Mouse (Mus musculus) telencephalon, adult 2 months (tissue): ENCODE data around the gene Agap1.

Source experiments
- DNase-seq: peaks from one replicate; pipeline ENCODE4 v3.0.0-alpha.2; 2011; ENCODE audit warnings: low read depth, low spot score

Gene Agap1

DNA sequence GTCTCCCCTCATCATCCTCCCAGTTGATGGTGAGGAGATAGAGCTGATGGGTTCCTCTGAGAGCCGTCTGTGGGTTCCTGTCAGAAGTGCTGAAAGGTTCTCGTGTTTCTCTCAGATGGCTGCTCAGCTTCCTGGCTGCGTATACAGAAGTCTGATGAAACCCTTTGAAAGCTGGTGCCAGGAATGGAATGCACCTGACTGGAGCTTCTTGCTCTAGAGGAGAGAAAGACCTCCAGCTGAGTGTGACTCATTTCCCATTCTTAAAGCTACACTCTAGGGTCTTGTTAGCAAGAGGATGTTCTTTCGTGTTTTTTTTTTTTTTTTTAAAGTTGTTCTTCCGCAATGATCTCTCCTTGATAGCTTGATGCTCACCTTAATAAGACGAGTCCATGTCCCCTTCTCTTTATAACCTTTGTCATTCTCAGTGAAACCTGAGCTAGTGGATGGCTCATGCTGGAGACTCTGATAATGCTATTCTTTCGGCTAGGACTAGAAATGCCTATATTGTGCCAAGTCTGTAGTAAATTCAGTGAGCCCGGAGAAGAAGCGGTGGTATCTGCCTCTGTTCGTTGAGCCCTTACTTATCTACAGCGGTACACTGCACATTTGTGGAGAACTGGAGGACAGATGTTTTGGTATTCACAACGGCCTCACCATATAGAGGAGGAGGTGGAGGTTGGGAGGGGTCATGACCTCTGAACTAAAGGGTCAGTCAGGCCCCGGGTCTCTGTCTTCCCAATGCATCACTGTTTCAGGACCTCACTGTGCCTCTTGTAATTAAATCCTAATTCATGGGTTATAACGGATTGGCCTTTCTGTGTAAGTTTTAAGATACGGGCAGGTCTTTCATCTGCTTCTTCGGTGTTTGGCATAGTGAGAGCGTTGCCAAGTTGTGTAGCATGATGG is 2.8 kb downstream of the Agap1 start:
- DNase-seq, result no peak

DNA sequence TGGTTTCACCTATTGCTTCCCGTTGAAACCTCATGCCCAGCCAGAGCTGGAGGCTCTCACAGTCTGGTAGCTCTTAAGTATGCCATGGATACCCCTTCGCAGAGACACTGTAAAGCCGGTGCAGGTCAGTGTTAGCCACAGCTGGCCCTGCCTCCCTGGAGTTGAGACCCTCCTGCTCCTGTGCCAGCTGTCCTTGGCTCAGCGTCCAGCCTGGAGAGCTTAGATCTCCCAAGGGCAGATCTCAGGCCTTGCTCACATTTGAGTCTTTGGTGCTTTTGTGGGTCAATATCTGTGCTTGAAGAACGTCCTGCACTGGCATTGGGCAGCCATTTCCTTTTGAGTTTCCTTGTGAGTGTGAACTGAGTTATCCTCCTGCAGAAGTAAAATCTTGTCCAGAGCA is 7.3 kb downstream of the Agap1 start:
- DNase-seq, result no peak

DNA sequence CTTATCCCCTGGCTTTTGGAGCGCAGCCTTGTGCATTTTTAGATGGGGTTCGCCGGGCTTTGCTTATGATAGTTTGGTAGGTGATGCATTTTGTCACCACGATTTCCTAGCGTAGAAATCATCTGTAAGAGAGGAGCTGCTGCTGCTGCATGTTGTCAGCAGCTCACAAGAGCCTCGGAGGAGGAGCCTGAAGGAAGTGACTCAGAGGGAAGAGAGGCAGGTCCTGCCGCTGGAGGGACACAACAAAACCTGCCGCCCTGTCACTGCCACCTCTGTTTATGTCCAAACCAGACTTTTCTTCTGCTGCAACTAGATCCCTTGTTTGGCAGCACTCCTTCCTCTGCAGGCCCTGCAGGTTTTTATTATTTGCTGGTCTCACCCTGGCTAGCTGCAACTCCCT is 8.5 kb downstream of the Agap1 start:
- no peak for DNase-seq

DNA sequence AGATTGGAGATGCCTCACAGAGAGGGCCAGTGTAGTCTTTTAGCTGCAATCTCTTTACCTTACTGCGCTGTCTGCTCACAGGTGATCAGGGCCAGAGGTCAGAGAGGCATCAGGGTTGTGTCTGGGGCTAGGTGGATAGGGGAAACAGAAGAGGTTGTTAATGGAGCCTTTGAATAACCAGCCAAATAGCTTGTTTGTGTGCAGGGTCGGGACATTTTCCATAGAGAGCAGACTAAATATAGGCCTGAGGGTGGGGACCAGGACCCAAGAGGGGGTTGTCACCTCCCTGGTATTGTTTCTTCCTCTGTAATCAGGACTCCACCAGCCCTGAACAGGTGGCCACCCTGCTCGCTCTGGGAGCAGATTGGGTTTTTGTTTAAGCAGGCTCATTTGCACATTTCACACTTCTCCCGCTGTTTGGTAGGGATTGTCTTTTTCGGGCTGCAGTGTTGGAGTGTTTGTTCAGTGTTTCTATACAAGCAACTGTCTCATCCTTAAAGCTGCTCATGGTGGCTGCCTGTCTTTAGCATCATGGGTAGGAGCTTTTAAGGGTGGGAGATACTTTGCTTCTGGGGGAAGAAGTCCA is 10.9 kb downstream of the Agap1 start:
- DNase-seq, result peak; percentile 63

DNA sequence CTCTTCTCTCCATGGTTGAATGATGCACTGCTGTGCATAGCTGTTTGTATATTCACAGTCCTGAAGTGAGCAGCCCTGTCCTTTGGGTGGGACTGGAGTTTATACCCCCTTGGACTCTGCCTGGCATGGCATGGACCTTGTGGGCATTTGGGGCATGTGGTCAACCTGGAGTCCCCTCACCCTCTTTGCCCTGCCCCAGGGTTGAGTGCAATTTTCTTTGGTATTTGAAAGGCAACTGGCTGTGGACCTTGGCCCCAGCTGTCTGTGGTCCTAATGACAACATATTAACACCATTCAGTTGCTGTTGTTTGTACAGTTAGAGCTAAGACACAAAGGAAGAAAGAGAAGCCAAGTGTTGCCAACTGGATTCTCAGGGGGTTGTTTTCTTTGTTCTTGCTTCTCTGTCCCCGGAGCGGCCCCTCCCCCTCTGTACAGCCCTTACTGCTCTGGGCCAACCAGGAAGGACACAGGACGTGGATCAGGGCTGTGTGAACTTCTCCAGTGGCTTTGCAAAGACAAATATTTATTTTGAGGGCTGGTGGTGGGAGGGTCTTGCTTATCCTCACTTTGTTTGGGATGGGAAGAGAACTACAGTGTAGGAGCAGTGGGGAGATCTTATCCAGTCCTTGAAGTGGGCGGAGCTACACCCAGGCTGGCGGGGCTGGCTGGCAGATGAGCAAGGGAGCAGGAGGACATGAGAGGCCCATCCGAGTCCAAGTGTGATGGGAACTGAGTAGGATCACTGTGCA is 12.9 kb downstream of the Agap1 start:
- no peak for DNase-seq

DNA sequence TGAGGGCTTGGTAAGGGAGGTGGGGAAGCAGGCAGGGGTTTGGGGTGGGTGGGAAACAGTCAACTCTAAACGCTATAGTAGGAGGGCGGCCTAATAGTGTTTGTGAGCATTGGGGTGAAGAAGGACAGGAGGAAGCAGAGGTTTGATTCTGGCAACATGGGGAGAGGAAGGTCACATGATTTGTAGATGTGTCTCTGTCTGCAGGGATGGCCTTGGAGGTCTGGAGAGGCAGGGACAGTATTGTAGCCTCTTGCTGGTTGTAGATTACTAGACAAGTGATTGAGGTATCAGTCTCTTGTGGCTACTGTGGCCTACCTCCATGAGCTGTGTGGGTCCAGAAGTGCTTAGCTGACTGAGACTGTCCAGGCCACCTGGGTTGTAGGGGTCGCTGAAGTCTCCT is 13.5 kb downstream of the Agap1 start:
- no peak for DNase-seq

DNA sequence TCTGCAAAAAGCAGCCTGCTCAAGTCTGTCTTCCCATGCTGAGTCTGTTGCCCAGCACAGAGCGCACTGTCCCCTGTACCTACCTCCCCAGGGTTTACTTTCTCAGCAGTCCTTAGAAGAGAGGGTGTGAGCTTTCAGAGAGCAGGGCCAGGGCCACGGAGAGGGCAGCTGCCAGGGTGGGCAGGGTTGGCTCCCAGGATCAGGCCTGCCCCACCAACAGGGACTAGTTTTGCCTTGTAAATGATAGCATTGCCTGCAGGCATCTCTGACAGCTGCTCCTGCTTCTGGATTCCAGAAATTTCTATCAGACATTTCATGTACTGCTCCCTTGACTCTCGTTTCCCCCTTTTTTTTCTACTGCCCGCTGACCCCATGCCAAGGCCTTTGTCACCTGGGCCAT is 16.8 kb downstream of the Agap1 start:
- DNase-seq, result no peak

DNA sequence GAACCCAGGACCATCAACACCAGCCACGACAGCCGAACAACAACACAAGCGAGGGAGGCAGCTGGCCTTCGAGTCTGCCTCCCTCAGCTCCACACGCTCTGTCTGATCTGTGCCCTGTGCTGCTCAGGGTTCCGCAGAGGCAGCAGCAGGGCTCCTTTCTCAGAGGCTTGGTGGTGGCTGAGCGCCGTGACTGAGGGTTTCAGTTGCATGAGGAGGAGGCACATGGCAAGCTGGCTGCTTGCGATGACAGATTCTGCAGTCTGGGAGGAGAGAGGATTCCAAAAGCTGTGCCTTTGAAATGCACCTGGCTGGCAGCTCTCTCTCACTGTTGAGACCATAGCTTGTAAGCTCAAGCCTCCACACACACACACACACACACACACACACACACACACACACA is 17.3 kb downstream of the Agap1 start:
- DNase-seq, result no peak

DNA sequence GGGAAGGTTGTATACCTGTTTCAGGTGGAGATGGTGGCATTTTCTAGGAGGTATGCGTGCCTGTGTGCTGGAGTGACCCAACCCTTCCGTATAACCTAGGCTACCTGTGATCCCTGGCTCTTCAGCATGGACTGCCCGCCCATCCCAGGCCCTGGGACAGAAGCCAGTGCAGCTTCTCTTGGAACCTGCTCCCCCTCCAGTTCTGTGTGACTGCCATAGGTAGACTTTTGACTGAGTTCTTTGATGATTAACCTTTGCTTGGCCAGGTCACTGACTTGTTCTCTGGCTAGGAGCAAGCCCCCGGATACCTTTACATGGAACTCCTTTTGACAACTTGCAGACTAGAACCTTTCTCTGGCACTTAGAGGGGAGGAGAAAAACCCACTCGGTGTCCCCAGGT is 19.3 kb downstream of the Agap1 start:
- no peak for DNase-seq

DNA sequence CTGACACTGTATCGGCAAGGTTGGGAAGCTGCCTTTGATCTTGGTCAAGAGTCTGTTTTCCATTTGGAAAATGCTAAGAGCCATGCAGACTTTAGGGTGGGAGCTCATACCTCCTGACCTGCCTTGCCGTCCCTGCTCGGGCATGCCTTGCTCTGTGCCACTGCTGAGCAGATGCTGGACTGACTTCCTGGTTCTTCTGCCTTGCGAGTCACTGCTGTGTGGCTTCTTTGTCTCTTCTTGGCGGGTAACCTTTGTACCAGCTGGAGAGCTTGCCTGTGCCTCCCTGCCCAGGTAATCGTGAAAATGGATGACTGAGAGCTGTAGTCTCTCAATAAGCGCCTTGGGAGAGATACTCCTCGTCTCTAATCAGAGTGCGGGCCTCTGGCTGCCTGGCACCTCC is 20.2 kb downstream of the Agap1 start:
- no peak for DNase-seq

DNA sequence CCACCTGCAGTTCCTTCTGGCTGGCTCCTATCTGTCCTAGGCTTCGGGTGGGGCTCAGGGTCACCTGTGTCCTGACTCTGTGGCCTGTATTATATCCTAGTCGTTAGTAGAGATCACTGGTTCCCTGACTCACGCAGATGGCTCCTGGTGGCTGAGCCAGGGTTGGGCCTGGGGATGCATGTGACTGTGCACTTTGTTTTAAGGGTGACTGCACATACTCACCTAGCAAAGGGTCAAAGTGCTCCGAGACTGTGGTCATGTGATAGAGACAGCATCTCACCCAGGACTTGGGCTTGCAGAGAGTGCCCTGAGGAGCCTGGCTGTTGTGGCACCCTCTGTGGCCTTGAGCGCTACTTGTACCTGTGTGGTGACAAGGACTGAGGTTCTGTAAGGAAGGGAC is 22.4 kb downstream of the Agap1 start:
- DNase-seq, result no peak

DNA sequence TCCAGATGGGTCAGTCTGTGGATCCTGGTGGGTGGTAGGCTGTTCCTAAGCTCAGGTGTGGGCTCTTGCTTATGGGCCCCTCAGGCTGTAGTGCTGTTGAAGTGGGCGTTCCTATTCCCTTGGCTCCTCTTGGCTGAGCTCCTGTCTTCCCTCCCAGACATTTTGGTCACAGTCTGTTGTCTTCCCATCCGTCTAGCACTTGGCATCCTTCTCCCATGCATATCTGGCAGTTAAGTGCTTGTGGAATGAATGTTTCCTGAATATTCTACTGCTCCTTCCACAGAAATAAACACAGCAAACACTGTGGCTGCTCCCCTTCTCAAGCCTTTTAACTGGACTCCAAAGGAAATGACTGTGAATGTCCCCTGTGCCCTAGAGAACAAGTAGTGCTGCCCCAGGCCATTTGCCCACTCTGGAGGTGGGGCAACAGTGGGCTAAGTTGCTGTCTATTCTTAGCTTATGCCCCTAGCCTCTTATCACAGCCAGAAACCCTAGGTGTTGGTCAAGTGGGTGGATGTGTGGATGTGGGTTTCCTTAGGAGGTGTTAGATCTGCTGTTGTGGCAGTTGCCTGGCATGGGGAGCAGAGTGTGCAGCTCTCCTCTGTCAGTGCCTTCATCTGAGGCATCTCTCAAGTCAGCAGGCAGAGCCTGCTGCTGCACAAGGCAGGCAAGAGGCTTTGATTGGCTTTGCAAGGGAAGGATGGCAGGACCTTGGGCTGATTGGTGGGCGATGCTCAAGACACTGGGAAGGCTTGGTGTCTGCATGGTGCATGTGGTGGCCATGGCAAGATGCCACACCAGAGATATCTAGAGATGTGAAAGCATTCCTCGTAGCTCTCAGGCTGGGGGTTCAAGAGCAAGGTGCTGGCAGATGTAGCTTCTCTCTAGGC is 24.2 kb downstream of the Agap1 start:
- peak; percentile 68 for DNase-seq

DNA sequence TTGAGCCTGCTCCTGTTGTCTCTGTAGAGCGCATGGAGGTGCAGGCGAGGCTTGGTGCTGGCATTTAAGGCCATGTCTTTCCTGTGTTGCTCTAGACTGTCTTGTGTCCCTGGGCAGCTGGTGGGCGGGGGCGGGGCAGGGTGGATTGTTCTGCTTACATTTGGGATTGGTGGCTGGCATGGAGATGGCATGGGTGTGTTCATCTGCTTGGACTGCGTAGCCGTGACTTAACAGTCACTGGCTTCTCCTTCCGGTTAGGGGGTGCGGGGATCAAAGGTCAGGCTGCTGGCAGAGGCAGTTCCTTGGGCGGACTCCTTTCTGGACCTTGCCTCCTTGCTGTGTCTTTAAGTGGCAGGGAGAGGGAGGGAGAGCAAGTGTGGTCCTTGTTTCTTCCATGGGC is 26.5 kb downstream of the Agap1 start:
- DNase-seq, result no peak

DNA sequence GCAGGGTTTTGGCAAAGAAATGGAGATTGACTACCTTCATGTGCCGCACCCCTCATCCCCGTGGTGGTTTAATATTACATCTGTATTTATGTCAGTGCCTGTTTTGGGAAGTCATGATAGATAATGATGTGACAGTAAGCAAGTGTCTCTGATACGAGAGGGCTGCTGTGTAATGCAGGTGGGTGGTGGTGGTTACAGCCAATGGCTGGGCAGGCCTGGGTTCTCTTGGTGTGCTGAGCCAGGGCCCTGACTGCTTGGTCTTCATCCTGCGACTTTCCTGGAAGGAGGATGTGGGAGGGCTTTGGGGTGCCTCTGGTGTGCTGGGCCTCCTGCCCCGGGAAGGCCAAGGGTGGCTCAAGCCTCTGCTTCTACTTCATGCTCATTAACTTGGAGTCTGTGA is 28.2 kb downstream of the Agap1 start:
- no peak for DNase-seq

DNA sequence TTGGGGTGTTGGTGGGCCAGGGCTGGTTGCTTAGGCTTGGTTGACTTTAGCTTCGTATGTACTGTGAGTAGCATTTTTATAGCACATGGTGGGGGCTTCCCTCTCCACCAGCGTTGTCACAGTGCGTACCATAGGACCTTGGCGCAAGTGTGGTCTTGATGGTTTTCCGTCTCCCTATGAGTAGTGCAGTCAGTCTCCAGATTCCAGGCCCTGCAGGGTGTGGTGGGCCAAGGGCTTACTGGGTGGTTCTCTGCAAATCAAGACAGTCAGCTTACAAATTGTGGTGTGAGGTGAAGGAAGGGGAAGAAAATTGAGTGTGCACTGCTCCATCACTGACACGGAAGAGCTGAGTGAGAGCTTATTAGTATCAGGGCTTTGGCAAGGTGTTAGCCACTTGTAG is 32.3 kb downstream of the Agap1 start:
- no peak for DNase-seq

DNA sequence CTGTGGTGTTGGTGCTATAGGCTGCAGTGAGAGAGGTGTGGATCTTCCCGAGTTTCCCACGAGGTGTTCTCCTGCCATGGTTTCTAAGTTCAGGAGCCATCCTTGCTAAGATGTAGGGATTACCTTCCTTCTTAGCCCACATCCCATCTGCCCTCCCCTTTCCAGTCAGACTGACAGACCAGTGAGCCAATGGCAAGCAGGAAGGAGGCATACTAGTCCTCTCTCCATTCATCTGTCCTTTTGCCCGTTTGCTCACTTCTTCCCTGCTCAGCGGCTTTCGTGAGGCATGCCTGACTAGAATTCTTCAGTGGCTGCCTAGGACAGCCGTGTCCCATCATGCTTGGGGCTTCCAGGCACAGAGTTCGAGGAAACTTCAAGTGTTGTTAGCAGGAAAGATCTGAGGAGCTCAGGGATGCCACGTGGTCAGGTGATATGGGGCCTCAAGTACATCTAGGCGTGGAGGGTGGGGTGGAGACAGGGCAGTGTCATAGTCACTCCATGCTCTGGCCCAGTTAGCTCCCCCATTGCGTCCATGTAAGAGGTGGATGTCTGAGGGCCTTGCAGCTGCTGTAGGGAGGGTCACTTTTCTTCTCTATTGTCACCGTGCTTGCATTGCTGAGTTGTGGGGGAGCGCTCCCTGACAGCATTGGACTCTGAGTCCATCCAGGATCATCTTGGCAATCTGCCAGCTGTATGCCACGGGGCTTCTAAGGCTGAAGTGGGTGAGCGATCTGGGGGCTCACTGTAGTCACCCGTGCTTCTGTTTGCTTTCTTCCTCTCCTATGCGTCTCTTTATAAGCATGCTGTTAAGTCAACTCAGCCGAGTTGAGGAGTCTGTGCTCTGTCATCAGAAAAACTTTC is 34.7 kb downstream of the Agap1 start:
- DNase-seq, result no peak

DNA sequence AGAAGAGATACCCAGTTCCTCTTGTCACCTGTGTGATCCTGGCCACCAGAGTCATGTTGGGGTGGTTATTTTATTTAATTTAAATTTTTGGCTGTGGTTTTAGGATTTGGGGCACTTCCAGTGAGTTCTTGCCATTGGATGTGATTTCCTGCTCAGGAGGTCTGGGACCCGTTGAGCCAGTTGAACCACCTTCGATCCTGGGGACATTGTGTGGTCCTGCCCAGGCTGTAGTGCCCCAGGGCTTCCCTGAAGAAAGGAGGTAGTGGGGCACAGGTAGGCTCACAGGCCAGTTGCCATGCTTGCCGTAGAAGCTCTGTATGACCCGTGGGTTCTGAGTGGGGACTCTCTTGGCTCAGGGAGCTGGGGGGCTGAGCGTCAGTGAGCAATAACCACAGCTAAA is 38.6 kb downstream of the Agap1 start:
- DNase-seq, result no peak

DNA sequence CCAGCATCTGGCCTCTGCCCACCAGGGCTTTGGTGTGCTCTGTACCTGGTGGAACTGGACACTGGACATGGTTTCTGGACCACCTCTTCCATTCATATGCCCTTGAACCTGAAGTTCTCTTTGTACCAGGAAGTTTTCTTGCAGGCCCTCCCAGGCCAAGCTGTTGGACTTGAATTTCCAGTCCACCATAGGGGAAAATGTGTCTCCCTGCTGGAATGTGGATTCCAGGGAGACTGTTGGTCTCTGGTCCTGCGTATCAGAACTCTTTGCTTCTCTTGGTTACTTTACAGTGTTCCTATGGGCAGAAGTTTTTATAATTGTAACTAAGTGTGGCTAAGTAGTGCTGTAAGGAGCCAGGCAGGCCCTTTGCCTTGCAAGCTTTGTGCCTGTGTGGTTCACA is 40.2 kb downstream of the Agap1 start:
- DNase-seq, result no peak

DNA sequence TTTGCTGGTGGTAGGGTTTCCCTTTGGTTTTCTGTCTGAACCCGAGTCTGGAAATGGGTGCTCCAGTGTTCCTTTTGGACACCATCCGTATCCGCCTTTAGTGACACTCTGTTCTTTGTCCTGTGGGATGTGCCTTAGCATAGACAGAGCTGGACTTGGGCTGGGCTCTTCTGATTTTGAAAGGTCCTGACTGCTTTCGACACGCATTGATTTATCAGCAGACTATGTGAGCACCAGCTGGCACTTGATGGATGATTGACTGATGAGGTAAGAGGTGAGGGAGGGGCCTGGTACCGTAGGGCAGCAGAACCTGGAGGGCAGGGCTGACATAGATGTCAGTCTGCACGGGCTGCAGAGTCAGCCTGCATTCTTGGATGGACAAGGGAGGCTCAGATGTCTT is 41.6 kb downstream of the Agap1 start:
- no peak for DNase-seq

DNA sequence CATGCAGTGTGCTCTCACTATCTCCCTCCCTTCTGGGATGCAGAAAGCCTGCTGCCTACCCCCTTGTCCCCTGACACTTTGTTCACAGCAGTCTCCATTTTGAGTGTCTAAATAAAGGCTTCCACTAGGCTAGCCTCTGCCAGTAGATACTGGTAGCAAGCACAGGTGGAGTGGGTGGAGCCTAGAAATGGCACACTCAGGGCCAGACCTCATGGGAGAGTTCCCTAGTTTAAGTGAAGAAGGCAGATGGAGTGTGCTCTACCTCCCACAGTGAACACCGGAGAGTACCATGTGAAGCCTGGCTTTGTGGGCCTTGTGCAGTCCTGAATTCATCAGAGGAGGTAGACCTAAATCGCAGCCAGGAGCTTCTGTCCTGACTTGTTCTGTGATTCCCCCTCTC is 46.3 kb downstream of the Agap1 start:
- no peak for DNase-seq

DNA sequence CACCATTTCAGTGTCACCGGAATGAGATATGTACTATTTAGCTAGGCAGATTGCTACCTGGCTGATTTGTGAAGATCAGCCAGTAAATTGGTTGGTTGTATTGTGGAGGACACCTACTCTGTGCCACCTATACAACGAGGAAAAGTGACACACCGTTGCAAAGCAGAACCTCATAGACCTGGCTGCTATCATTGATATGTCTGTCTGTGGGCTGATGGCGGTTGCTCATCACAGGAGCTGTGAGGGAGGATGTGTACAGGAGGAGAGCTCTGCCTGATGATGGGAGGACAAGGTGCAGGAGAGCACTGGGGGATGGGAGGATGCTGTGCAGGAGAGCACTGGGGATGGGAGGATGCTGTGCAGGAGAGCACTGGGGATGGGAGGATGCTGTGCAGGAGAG is 46.7 kb downstream of the Agap1 start:
- no peak for DNase-seq
